Mouse (Mus musculus): ENCODE measurements at regions not wholly inside any gene's neighbourhood (a gene's known extent, or its start where the extent isn't known, plus 50 kb on each side); places are given as distances from the start of the nearest gene placed in this dataset.

DNA sequence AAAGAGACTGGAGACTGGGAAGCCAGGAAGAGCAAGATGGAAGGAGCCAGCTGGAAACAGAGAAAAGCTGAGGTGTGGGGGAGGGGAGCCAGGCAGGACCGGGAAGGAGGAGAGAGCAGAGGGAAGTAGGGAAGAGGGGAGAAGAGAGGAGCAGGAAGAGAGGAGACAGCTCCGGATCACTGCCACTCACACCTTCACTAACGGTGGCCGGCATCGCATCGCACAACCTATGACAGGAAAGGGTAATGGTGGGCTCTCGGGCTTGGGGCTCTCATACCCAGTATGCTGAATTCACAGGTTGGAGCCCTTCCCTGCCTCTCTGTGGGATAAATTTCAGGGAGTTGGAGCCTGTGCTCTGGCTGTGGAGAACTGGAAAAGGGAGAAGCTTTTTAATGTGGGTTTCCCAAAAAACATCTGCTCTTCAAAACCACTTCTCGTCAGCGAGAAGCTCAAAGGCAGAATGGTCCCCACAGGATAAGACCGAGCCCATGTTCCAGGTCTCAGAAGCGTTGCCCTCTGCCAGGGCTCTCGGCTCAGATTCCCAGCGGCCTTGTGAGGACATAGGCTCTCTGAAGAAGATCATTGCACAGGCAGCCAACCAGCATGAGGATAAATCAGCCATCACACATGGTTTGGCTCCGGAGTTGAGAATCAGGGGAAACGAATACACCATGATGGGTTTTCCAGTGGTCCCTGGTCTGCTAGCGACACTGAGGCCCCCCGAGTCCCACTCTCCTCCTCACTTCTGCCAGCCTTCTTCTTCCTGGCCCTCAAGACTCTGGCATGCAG, 53.8 kb upstream of the Coro2b start:
- no peaks in the 10 kb centered on the region for H3K27me3 ChIP-seq (ENCODE audit: control insufficient read depth, insufficient read depth, low read length)
- no peak for ATAC-seq (replicated peaks; ENCODE audit: insufficient number of reproducible peaks, low FRiP score, low TSS enrichment, low read depth)
- H3K27ac ChIP-seq (replicated peaks; ENCODE audit: low read depth, low read length), result no peak overlapping the region
- DNase-seq (ENCODE audit: low spot score), result no peak
- no peak overlapping the region for H3K9ac ChIP-seq (replicated peaks; ENCODE audit: low read length)
- H3K9me3 ChIP-seq (replicated peaks; ENCODE audit: control insufficient read depth, low read length), result no peaks in the 10 kb centered on the region
- no peaks in the 10 kb centered on the region for H3K4me1 ChIP-seq (ENCODE audit: control insufficient read depth, insufficient read depth, low read length)
- no peaks in the 10 kb centered on the region for H3K36me3 ChIP-seq (replicated peaks; ENCODE audit: control insufficient read depth, insufficient read depth, low read depth, low read length)
- WGBS, result 84% methylated on average over 17 of the region's 17 CpGs
- H3K4me2 ChIP-seq (ENCODE audit: low read depth, low read length), result no peak overlapping the region
- no peak overlapping the region for H3K4me3 ChIP-seq (ENCODE audit: low read depth, low read length)

DNA sequence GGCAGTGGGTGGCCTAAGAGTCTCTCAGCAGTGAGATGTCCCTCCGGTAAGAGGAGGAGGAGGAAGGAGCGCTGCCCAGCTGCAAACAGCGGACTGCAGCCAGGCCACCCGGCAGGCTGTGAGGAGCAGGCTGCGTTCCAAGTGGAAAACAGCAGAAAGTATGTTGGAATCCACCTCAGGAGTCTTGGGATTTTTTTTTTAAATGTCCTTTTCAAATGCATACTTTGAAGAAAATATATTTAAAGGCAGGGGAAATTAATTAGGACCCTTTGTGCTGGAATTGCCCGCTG, 54.3 kb upstream of the Coro2b start:
- no peak for ATAC-seq (replicated peaks; ENCODE audit: insufficient number of reproducible peaks, low FRiP score, low TSS enrichment, low read depth)
- H3K9me3 ChIP-seq (replicated peaks; ENCODE audit: control insufficient read depth, low read length), result no peaks in the 10 kb centered on the region
- no peaks in the 10 kb centered on the region for H3K36me3 ChIP-seq (replicated peaks; ENCODE audit: control insufficient read depth, insufficient read depth, low read depth, low read length)
- DNase-seq (ENCODE audit: low spot score), result no peak
- no peak overlapping the region for H3K4me2 ChIP-seq (ENCODE audit: low read depth, low read length)
- 76% methylated on average over 6 of the region's 6 CpGs for WGBS
- no peaks in the 10 kb centered on the region for H3K4me1 ChIP-seq (ENCODE audit: control insufficient read depth, insufficient read depth, low read length)
- no peak overlapping the region for H3K9ac ChIP-seq (replicated peaks; ENCODE audit: low read length)
- H3K27ac ChIP-seq (replicated peaks; ENCODE audit: low read depth, low read length), result no peak overlapping the region
- H3K27me3 ChIP-seq (ENCODE audit: control insufficient read depth, insufficient read depth, low read length), result no peaks in the 10 kb centered on the region
- H3K4me3 ChIP-seq (ENCODE audit: low read depth, low read length), result no peak overlapping the region

DNA sequence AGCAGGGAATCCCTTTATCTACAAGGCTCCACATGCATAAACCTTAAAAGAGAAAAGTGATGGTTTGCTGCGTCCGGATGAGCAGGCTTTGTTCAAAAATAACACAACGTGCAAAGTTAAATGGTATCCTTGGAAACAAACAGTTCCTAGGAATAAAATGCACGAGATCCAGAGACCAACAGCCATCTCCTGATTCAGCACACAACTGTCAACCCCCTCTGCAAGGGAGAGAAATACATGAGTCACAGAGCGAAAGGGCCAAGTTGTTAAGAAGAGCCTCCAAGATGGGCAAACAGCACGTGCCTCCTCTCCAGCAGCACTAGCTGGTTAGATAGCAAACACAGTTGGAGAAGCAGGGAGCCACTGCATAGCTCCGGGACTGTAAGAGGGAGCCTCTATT, 61.2 kb upstream of the Coro2b start:
- Histone ChIP-seq H3K9me3 (replicated peaks; ENCODE audit: control insufficient read depth, low read length) (no peaks in the 10 kb centered on the region), H3K4me3 (ENCODE audit: low read depth, low read length) (no peak overlapping the region), H3K27me3 (ENCODE audit: control insufficient read depth, insufficient read depth, low read length) (no peaks in the 10 kb centered on the region), H3K27ac (replicated peaks; ENCODE audit: low read depth, low read length) (no peak overlapping the region), H3K9ac (replicated peaks; ENCODE audit: low read length) (no peak overlapping the region), H3K36me3 (replicated peaks; ENCODE audit: control insufficient read depth, insufficient read depth, low read depth, low read length) (no peaks in the 10 kb centered on the region), H3K4me1 (ENCODE audit: control insufficient read depth, insufficient read depth, low read length) (no peaks in the 10 kb centered on the region), H3K4me2 (ENCODE audit: low read depth, low read length) (no peak overlapping the region)
- no peak for ATAC-seq (replicated peaks; ENCODE audit: insufficient number of reproducible peaks, low FRiP score, low TSS enrichment, low read depth)
- 83% methylated on average over 7 of the region's 7 CpGs for WGBS
- DNase-seq (ENCODE audit: low spot score), result no peak

DNA sequence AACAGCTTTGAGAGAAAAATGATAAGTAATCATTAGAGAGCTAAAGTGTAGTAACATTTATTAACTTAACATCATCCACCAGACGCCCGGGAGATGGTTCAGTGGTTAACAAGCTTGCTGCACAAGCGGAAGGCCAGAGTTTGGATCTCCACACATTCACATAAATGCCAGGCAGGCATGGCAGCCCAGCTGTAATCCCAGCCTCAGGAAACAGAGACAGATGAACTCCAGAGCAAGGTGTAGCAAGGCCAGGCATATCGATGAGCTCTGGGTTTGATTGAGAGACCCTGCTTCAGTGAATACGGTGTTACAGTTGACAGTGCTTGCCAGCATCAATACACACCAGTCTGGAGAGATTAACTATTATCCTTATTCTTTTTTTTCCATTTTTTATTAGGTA, 62.1 kb upstream of the Coro2b start:
- H3K4me1 ChIP-seq (ENCODE audit: control insufficient read depth, insufficient read depth, low read length), result no peaks in the 10 kb centered on the region
- WGBS, result 90% methylated on average over 5 of the region's 5 CpGs

DNA sequence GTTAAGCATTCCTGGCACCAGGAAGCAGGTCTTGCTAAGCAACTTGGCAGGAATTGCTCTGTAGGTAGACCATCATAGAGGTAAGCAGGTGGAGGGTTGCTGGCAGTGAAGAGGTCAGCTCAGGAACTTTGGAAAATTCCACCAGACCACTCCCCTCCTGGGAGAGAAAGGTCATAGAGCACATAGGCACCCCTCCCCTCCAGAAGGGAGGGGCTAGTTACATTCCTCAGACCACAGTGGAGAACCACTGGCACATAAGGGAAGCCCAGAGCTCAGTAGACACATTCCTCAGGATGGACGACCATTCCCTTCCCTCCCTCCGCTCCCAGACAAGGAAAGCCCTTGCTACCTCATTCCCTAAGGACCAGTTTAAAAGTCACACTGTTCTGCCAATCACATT, 67.1 kb upstream of the Itga11 start:
- DNase-seq (ENCODE audit: low spot score), result no peak
- Histone ChIP-seq H3K27me3 (ENCODE audit: control insufficient read depth, insufficient read depth, low read length) (no peaks in the 10 kb centered on the region), H3K9ac (replicated peaks; ENCODE audit: low read length) (no peak overlapping the region), H3K27ac (replicated peaks; ENCODE audit: low read depth, low read length) (no peak overlapping the region), H3K4me2 (ENCODE audit: low read depth, low read length) (no peak overlapping the region), H3K4me3 (ENCODE audit: low read depth, low read length) (no peak overlapping the region), H3K9me3 (replicated peaks; ENCODE audit: control insufficient read depth, low read length) (no peaks in the 10 kb centered on the region), H3K4me1 (ENCODE audit: control insufficient read depth, insufficient read depth, low read length) (no peaks in the 10 kb centered on the region), H3K36me3 (replicated peaks; ENCODE audit: control insufficient read depth, insufficient read depth, low read depth, low read length) (no peaks in the 10 kb centered on the region)
- no peak for ATAC-seq (replicated peaks; ENCODE audit: insufficient number of reproducible peaks, low FRiP score, low TSS enrichment, low read depth)
- WGBS, result 72% methylated on average over 2 of the region's 2 CpGs

More for the DNA sequence above, 62.1 kb upstream of the Coro2b start:
- H3K27ac ChIP-seq (replicated peaks; ENCODE audit: low read depth, low read length), result no peak overlapping the region
- H3K36me3 ChIP-seq (replicated peaks; ENCODE audit: control insufficient read depth, insufficient read depth, low read depth, low read length), result no peaks in the 10 kb centered on the region
- DNase-seq (ENCODE audit: low spot score) (no peak), ATAC-seq (replicated peaks; ENCODE audit: insufficient number of reproducible peaks, low FRiP score, low TSS enrichment, low read depth) (no peak)
- no peak overlapping the region for H3K4me2 ChIP-seq (ENCODE audit: low read depth, low read length)
- no peaks in the 10 kb centered on the region for H3K9me3 ChIP-seq (replicated peaks; ENCODE audit: control insufficient read depth, low read length)
- H3K4me3 ChIP-seq (ENCODE audit: low read depth, low read length), result no peak overlapping the region
- no peaks in the 10 kb centered on the region for H3K27me3 ChIP-seq (ENCODE audit: control insufficient read depth, insufficient read depth, low read length)
- no peak overlapping the region for H3K9ac ChIP-seq (replicated peaks; ENCODE audit: low read length)

DNA sequence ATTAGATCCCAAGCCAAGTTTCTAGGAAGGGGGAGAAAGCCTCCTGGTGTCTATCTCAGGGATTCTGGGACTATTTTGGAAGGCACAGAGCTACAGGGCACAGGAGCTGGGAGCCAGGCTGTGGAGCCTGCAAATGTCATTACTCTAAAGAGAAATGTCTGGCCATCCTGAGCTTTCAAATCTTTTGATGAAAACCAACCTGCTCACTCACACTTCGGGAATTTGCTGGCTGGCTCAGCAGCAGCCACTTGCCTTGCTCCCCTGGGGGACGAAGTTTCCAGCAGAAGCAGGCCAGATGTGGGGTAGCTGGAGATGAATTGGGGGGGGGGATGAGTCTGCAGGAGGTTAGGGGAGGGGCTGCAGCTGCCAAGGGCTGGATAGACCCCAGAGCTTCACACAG, 66.2 kb upstream of the Itga11 start:
- no peaks in the 10 kb centered on the region for H3K4me1 ChIP-seq (ENCODE audit: control insufficient read depth, insufficient read depth, low read length)
- H3K4me2 ChIP-seq (ENCODE audit: low read depth, low read length), result no peak overlapping the region
- WGBS, result 27% methylated on average over 2 of the region's 2 CpGs
- H3K9ac ChIP-seq (replicated peaks; ENCODE audit: low read length), result no peak overlapping the region
- no peaks in the 10 kb centered on the region for H3K36me3 ChIP-seq (replicated peaks; ENCODE audit: control insufficient read depth, insufficient read depth, low read depth, low read length)
- H3K27me3 ChIP-seq (ENCODE audit: control insufficient read depth, insufficient read depth, low read length), result no peaks in the 10 kb centered on the region
- DNase-seq (ENCODE audit: low spot score), result peak; percentile 66
- H3K27ac ChIP-seq (replicated peaks; ENCODE audit: low read depth, low read length), result no peak overlapping the region
- no peaks in the 10 kb centered on the region for H3K9me3 ChIP-seq (replicated peaks; ENCODE audit: control insufficient read depth, low read length)
- ATAC-seq (replicated peaks; ENCODE audit: insufficient number of reproducible peaks, low FRiP score, low TSS enrichment, low read depth), result no peak
- no peak overlapping the region for H3K4me3 ChIP-seq (ENCODE audit: low read depth, low read length)

DNA sequence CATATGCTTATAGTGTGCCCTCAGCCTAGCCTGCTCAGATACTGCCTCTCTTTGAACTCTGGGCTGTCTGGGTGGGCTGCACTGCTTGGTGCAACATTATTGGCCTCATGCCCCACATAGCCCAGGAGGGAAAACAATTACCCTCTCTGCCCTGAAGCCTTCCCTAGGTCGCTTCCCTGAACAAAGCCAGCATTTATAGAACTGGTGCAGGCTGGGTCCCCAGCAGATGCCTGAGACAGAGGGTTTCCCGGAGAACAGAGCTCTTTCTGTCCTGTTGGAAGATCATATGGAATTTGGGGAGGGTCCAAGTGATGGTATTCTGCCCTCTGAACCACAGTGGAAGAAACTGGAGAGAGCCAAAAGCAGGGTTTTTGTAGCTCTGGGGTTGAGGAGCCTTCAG, 64.6 kb upstream of the Itga11 start:
- ATAC-seq (replicated peaks; ENCODE audit: insufficient number of reproducible peaks, low FRiP score, low TSS enrichment, low read depth), result peak; percentile 73
- no peak overlapping the region; the same call in 1 of the 2 replicates for H3K27ac ChIP-seq (replicated peaks; ENCODE audit: low read depth, low read length)

DNA sequence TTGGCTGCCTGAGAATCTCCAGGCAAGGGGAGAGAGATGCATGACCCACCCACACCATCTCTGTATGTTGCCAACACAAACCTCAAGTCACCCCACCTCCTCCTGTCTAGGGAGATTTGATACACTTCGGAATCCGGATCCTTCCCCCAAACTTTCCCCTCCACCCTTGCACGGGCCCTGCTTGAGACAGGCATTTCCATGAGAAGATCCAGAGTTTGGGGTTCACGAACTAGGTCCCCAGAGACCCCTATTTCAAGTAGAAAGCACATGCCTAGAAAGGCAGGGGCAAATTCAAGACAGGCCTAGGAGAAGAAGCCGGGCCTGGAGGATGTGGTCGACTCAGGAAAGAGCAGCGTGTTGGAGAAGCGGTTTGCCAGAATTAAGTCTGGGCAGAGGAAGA, 63.8 kb upstream of the Itga11 start:
- ATAC-seq (replicated peaks; ENCODE audit: insufficient number of reproducible peaks, low FRiP score, low TSS enrichment, low read depth), result no peak
- no peaks in the 10 kb centered on the region for H3K9me3 ChIP-seq (replicated peaks; ENCODE audit: control insufficient read depth, low read length)
- H3K4me1 ChIP-seq (ENCODE audit: control insufficient read depth, insufficient read depth, low read length), result no peaks in the 10 kb centered on the region
- H3K9ac ChIP-seq (replicated peaks; ENCODE audit: low read length), result no peak overlapping the region; the same call in 1 of the 2 replicates
- no peak for DNase-seq (ENCODE audit: low spot score)
- H3K27ac ChIP-seq (replicated peaks; ENCODE audit: low read depth, low read length), result no peak overlapping the region; the same call in 1 of the 2 replicates
- no peaks in the 10 kb centered on the region for H3K27me3 ChIP-seq (ENCODE audit: control insufficient read depth, insufficient read depth, low read length)
- H3K4me2 ChIP-seq (ENCODE audit: low read depth, low read length), result no peak overlapping the region
- H3K36me3 ChIP-seq (replicated peaks; ENCODE audit: control insufficient read depth, insufficient read depth, low read depth, low read length), result no peaks in the 10 kb centered on the region
- no peak overlapping the region for H3K4me3 ChIP-seq (ENCODE audit: low read depth, low read length)
- WGBS, result 72% methylated on average over 8 of the region's 8 CpGs

More for the DNA sequence above, 64.6 kb upstream of the Itga11 start:
- no peaks in the 10 kb centered on the region for H3K27me3 ChIP-seq (ENCODE audit: control insufficient read depth, insufficient read depth, low read length)
- no peaks in the 10 kb centered on the region for H3K4me1 ChIP-seq (ENCODE audit: control insufficient read depth, insufficient read depth, low read length)
- WGBS, result 18% methylated on average over 2 of the region's 2 CpGs
- H3K4me2 ChIP-seq (ENCODE audit: low read depth, low read length), result no peak overlapping the region
- H3K36me3 ChIP-seq (replicated peaks; ENCODE audit: control insufficient read depth, insufficient read depth, low read depth, low read length), result no peaks in the 10 kb centered on the region
- H3K4me3 ChIP-seq (ENCODE audit: low read depth, low read length), result no peak overlapping the region
- H3K9ac ChIP-seq (replicated peaks; ENCODE audit: low read length), result no peak overlapping the region
- peak; percentile 33 for DNase-seq (ENCODE audit: low spot score)
- no peaks in the 10 kb centered on the region for H3K9me3 ChIP-seq (replicated peaks; ENCODE audit: control insufficient read depth, low read length)
